Mouse (Mus musculus) kidney, embryonic 16.5 days (tissue): ENCODE data around the gene D630003M21Rik. TPM values are rescaled to one million over a fixed set of nuclear protein-coding genes. Genes with fewer than 3 reads are reported as not detected.

ENCODE experiments used
- microRNA-seq: library from miRNA; unstranded; fragments of <30 nt; microRNA quantifications from one replicate; pipeline ENCODE4, GENCODE M21; 2016
- polyA plus RNA-seq: library from polyadenylated mRNA; unstranded; fragments of >200 nt; fragmentation: Nextera tagmentation; extraction: Ambion mirVana; gene quantifications from 2 replicates; pipeline ENCODE4 v1.2.1, GENCODE M21; 2015

Gene D630003M21Rik
- polyA plus RNA-seq, 1 experiment from 2014 or later = 8.3 TPM

Small RNAs within 50 kb of the gene (microRNA-seq; reads per million reads assigned to microRNA genes)
- 0.79 reads per million for gene Mir7685

Other genes starting within 250 kb of the D630003M21Rik start
- gene Tti1, start 200.8 kb downstream of the D630003M21Rik start, polyA plus RNA-seq = 30.1 and 33.6 TPM in 2 replicates
- gene Rprd1b, start 200.7 kb downstream of the D630003M21Rik start, polyA plus RNA-seq = 44.1 and 49.3 TPM in 2 replicates
- 41.6 and 48.3 TPM in 2 replicates for gene Tgm2, start 82.8 kb downstream of the D630003M21Rik start, polyA plus RNA-seq
- 0.18 TPM in 1 of 2 replicates, not detected in the other for gene Bpi, start 28.9 kb upstream of the D630003M21Rik start, polyA plus RNA-seq
- gene Lbp, start 77.3 kb upstream of the D630003M21Rik start, polyA plus RNA-seq = 31.0 and 34.5 TPM in 2 replicates
- 3.4 and 8.9 TPM in 2 replicates for gene Snhg11, start 146.4 kb upstream of the D630003M21Rik start, polyA plus RNA-seq
- gene Ralgapb, start 180.6 kb upstream of the D630003M21Rik start, polyA plus RNA-seq = 13.7 and 15.9 TPM in 2 replicates